Mouse (Mus musculus) limb, embryonic 11.5 days (tissue): ENCODE data around the gene Wdr34. TPM values are rescaled to one million over a fixed set of nuclear protein-coding genes. Genes with fewer than 3 reads are reported as not detected.

ENCODE experiments used
- ATAC-seq: fragments of 200-750 bp; cut with Nextera tagmentation; 2 replicates; pipeline ENCODE4 v1.8.0; 2017; ENCODE audit warnings: low read depth; ENCODE audit not compliant: insufficient number of reproducible peaks, low FRiP score, low TSS enrichment
- DNase-seq: peaks from one replicate; pipeline ENCODE4 v3.0.0-alpha.2; 2015; ENCODE audit warnings: low spot score
- H3K27ac ChIP-seq: fragments of 300-500 bp; sonication (generic); replicated peaks from 2 replicates; pipeline ENCODE4 v1.5.1; 2014; ENCODE audit warnings: low read depth, mild to moderate bottlenecking, low read length
- H3K27me3 ChIP-seq: fragments of 300-500 bp; sonication (generic); 2 replicates; pipeline ENCODE4 v1.6.1; 2014; ENCODE audit warnings: mild to moderate bottlenecking, low read length, mixed read lengths; ENCODE audit not compliant: control insufficient read depth, insufficient read depth
- H3K36me3 ChIP-seq: fragments of 300-500 bp; sonication (generic); 2 replicates; pipeline ENCODE4 v1.6.1; 2014; ENCODE audit warnings: mild to moderate bottlenecking, low read length, moderate library complexity, mixed read lengths; ENCODE audit not compliant: control insufficient read depth, insufficient read depth
- H3K4me1 ChIP-seq: fragments of 300-500 bp; sonication (generic); 2 replicates; pipeline ENCODE4 v1.6.1; 2014; ENCODE audit warnings: low read length, mixed read lengths; ENCODE audit not compliant: control insufficient read depth, insufficient read depth
- H3K4me2 ChIP-seq: fragments of 300-500 bp; sonication (generic); 2 replicates; pipeline ENCODE4 v1.6.1; 2014; ENCODE audit warnings: low read depth, mild to moderate bottlenecking, moderate library complexity; ENCODE audit not compliant: severe bottlenecking
- H3K4me3 ChIP-seq: fragments of 300-500 bp; sonication (generic); 2 replicates; pipeline ENCODE4 v1.5.1; 2014; ENCODE audit warnings: low read depth, low read length
- H3K9ac ChIP-seq: fragments of 300-500 bp; sonication (generic); 2 replicates; pipeline ENCODE4 v1.6.1; 2014; ENCODE audit warnings: mild to moderate bottlenecking, low read length
- H3K9me3 ChIP-seq: fragments of 300-500 bp; sonication (generic); 2 replicates; pipeline ENCODE4 v1.6.1; 2016; ENCODE audit warnings: low read length; ENCODE audit not compliant: control insufficient read depth
- WGBS: fragments of 180-500 bp; shearing (Covaris S2); extraction: QIAGEN DNeasy Blood & Tissue Kit; methylation state at CpG from one replicate; pipeline ENCODE4 v1.1.7; 2014; 5-methylcytosine and 5-hydroxymethylcytosine counted together
- polyA plus RNA-seq: library from polyadenylated mRNA; unstranded; fragments of >200 nt; fragmentation: Nextera tagmentation; extraction: Ambion mirVana; gene quantifications from 2 replicates; pipeline ENCODE4 v1.2.1, GENCODE M21; 2014

The Wdr34 gene
- polyA plus RNA-seq, 1 experiment from 2014 or later: 32.6 TPM

DNA sequence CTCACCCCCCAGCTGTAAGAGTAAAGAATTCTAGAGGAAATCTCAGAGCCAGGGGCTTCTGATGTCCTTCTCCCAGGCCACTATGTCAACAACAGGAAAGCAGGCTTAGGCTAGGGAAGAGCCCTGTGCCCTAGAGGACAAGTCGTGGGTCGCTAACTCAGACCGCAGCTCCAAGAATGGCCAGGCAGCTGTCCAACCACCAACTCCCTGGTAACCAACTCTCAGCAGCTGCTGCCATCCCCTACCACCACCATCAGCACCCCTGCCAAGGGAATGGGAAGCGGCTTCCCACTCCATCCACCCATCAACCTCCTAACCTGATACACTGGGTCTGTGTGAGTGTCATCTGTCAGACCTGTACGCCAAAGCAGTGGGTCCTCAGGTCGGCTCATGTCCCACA is 15.7 kb downstream of the Wdr34 start:
- H3K9me3 ChIP-seq: no peaks in the 10 kb centered on the region
- peaks cover 23% of the 10 kb centered on the region for H3K36me3 ChIP-seq
- H3K9ac ChIP-seq: no peak overlapping the region
- 81% methylated on average over 6 of the region's 6 CpGs for WGBS
- no peak overlapping the region for H3K4me3 ChIP-seq
- ATAC-seq: no peak
- no peaks in the 10 kb centered on the region for H3K4me1 ChIP-seq
- no peak overlapping the region for H3K4me2 ChIP-seq
- H3K27me3 ChIP-seq: no peaks in the 10 kb centered on the region
- DNase-seq: no peak
- H3K27ac ChIP-seq: no peak overlapping the region

DNA sequence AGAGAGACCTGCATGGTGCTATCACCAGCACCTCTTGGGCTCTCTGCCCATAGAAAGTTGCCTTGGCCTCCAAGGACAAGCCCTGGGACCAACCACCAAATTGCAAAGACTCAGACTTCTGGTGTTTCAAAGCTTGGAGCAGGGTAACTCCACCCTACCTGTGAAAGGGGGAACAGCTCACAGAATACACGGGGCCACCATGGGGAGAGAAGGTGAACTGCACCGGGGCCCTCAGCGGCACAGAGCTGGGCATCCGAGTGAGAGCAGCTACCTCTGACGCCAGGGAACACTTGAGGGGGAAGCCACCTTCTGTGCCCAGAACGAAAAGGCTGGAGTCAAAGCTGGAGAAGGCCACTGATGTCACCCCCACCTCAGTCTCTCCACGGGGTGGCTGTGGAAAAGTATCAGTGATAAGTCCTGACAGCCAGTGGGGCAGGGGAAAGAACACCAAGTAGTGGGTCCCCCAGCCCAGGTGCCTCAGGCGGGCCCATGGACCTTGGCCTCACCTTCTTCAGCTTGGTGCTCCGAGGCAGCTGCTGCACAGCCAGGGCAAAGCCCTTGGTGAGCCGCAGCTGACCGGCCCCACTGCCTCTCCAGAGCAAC is 16.3 kb downstream of the Wdr34 start:
- Histone ChIP-seq H3K9me3 (no peaks in the 10 kb centered on the region), H3K27me3 (no peaks in the 10 kb centered on the region), H3K9ac (no peak overlapping the region), H3K36me3 (peaks cover 27% of the 10 kb centered on the region), H3K4me2 (no peak overlapping the region), H3K4me3 (no peak overlapping the region), H3K4me1 (no peaks in the 10 kb centered on the region), H3K27ac (no peak overlapping the region)
- no peak for ATAC-seq
- DNase-seq: peak; percentile 30
- 65% methylated on average over 11 of the region's 11 CpGs for WGBS

DNA sequence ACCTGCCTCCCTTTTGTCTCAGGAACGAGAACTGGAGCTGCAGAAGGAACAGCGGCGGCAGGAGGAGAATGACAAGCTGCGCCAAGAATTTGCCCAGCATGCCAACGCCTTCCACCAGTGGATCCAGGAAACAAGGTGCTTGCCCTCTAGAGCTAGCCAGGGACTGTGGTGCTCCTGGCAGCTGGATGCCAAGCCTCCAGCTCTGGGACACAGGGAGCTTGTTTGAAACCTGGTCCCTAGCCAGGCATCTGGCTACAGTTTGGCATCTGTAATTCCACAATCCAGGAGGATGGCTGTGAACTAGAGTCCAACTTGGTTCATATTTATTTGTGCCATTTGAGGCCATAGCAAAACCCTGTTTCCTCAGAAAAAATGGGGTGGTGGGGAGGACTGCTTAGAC is 21.7 kb downstream of the Wdr34 start:
- no peak for DNase-seq
- Histone ChIP-seq H3K27me3 (no peaks in the 10 kb centered on the region), H3K4me3 (no peak overlapping the region), H3K9ac (no peak overlapping the region), H3K9me3 (no peaks in the 10 kb centered on the region), H3K4me2 (no peak overlapping the region), H3K4me1 (no peaks in the 10 kb centered on the region), H3K36me3 (peaks cover 45% of the 10 kb centered on the region), H3K27ac (no peak overlapping the region)
- no peak for ATAC-seq
- 94% methylated on average over 5 of the region's 5 CpGs for WGBS

DNA sequence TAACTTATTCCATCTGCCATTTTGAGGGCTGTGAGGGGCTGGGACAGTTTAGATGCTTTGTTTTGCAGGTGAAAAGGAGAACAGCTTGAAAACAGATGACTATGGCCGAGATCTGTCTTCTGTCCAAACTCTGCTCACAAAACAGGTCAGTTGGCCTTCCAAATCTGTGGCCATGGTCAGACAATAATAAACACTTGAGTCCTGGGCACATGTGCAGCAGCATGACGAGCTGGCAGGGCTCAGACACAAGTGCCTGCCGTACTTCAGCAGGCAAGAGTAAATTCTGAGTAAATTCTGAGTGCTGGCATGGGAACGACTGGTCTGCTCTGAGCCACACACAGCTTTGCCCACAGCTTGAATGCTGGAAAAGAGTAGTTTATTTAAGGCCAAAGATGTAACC is 23.2 kb downstream of the Wdr34 start:
- no peaks in the 10 kb centered on the region for H3K9me3 ChIP-seq
- H3K36me3 ChIP-seq: peaks cover 43% of the 10 kb centered on the region
- 84% methylated on average over 4 of the region's 4 CpGs for WGBS
- H3K27me3 ChIP-seq: no peaks in the 10 kb centered on the region
- H3K27ac ChIP-seq: no peak overlapping the region
- no peak for DNase-seq
- no peak for ATAC-seq
- H3K4me2 ChIP-seq: no peak overlapping the region
- H3K9ac ChIP-seq: no peak overlapping the region
- H3K4me1 ChIP-seq: no peaks in the 10 kb centered on the region
- no peak overlapping the region for H3K4me3 ChIP-seq

DNA sequence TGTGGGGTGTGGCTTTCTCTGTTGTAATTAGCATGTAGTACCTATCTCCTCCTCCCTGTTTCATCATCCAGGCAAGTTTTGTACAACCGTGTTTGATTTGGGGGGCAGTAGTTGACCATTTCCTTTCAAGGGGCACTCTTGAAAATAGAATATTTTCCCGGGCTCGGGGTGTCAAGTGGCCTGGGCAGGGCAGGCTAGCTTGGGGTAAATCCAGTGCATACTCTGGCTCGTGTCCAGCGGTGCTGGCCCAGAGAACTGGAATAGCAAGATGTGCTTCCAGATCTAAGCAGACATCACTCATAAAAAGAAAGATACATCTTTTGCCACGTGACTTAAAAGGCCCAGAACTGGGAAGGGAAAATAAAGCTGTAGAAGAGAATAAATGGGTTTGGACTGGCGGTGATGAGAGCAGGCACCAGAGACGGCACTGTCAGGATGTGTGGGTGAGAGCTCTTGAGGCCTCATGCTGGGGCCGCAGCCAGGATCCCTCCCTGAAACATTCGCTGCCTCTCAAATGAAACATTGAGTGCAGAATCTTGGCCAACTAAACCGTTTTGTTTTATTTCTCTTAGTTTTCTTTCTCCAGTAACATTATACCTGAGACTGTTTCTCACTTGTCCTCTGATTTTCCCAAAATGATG is 34.2 kb downstream of the Wdr34 start:
- H3K27me3 ChIP-seq: no peaks in the 10 kb centered on the region
- H3K4me2 ChIP-seq: no peak overlapping the region
- DNase-seq (no peak), ATAC-seq (no peak)
- H3K27ac ChIP-seq: no peak overlapping the region
- H3K9ac ChIP-seq: no peak overlapping the region
- WGBS: 88% methylated on average over 11 of the region's 11 CpGs
- peaks cover 45% of the 10 kb centered on the region for H3K36me3 ChIP-seq
- H3K4me1 ChIP-seq: no peaks in the 10 kb centered on the region
- no peak overlapping the region for H3K4me3 ChIP-seq
- H3K9me3 ChIP-seq: no peaks in the 10 kb centered on the region

DNA sequence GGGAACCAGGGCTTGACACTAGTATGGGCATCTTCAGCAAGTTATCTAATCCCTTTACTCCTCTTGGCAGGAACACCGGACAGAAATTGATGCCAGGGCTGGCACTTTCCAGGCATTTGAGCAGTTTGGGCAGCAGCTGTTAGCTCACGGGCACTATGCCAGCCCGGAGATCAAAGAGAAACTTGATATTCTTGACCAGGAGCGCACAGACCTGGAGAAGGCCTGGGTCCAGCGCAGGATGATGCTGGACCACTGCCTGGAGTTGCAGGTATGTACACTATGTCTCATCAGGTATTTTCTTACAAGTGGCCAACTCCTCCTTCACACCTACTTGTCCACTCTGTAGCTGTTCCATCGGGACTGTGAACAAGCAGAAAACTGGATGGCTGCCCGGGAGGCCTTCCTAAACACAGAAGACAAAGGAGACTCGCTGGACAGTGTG is 37.8 kb downstream of the Wdr34 start:
- no peak overlapping the region for H3K4me2 ChIP-seq
- no peaks in the 10 kb centered on the region for H3K4me1 ChIP-seq
- 94% methylated on average over 8 of the region's 8 CpGs for WGBS
- ATAC-seq (no peak), DNase-seq (no peak)
- peaks cover 44% of the 10 kb centered on the region for H3K36me3 ChIP-seq
- no peaks in the 10 kb centered on the region for H3K27me3 ChIP-seq
- H3K9ac ChIP-seq: no peak overlapping the region
- H3K9me3 ChIP-seq: no peaks in the 10 kb centered on the region
- H3K27ac ChIP-seq: no peak overlapping the region
- H3K4me3 ChIP-seq: no peak overlapping the region

DNA sequence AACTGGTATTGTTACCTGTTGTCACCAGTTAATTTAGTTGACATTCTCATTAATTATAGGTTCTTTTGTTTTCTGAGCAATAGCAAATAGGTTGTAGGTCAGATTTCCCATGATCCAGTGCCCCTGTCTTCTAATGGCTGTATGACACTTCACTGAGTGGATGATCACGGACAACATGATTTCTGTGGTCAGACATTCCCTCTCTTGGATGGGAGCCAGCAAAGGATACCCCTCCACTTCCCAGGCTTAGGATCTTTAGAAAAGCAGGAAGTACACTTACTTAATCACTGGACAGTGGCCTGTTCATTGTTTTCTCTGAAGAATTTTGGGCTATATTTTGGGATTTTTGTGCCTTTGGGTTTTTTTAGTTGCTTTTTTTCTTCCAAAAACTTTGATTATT is 39.6 kb downstream of the Wdr34 start:
- peaks cover 34% of the 10 kb centered on the region for H3K36me3 ChIP-seq
- H3K9ac ChIP-seq: no peak overlapping the region
- H3K9me3 ChIP-seq: no peaks in the 10 kb centered on the region
- no peak overlapping the region for H3K4me2 ChIP-seq
- WGBS: 76% methylated on average over 1 of the region's 1 CpGs
- ATAC-seq: no peak
- no peak overlapping the region for H3K27ac ChIP-seq
- no peaks in the 10 kb centered on the region for H3K27me3 ChIP-seq
- H3K4me1 ChIP-seq: no peaks in the 10 kb centered on the region
- no peak for DNase-seq
- no peak overlapping the region for H3K4me3 ChIP-seq

DNA sequence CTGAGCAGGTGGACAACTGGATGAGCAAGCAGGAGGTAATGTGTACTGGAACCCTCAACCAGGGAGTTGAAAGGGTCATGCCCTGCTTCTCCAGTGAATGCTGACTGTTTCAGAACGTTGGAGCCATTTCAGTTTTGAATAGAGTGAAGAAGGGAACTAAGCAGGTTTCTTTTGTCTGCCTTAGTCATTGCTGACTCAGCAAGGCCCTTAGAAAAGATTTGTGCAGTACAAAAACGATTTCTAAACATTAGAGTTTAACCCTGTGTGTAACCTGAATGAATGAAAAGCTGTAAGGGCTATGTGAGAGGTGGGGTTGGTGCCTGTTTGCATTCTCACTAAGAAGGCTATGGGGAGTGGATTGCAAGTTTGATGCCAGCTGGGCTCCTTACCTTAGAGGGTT is 56.7 kb downstream of the Wdr34 start:
- Histone ChIP-seq H3K4me3 (no peak overlapping the region), H3K9ac (no peak overlapping the region), H3K4me1 (no peaks in the 10 kb centered on the region), H3K9me3 (no peaks in the 10 kb centered on the region), H3K27me3 (no peaks in the 10 kb centered on the region), H3K27ac (no peak overlapping the region), H3K4me2 (no peak overlapping the region), H3K36me3 (peaks cover 18% of the 10 kb centered on the region)
- whole genome bisulfite sequencing: 69% methylated on average over 2 of the region's 2 CpGs
- no peak for DNase-seq
- ATAC-seq: no peak
